Mouse (Mus musculus) kidney, embryonic 15.5 days (tissue): ENCODE measurements around the gene Slc12a3. TPM values are rescaled to one million over a fixed set of nuclear protein-coding genes. Genes with fewer than 3 reads are reported as not detected.

ENCODE experiments used
- ATAC-seq: fragments of 200-750 bp; cut with Nextera tagmentation; replicated peaks from 2 replicates; pipeline ENCODE4 v1.8.0; 2017; ENCODE audit warnings: moderate TSS enrichment; ENCODE audit not compliant: low FRiP score
- H3K27ac ChIP-seq: fragments of 300-500 bp; sonication (generic); 2 replicates; pipeline ENCODE4 v1.5.1; 2015; ENCODE audit warnings: mild to moderate bottlenecking, inconsistent platforms
- H3K27me3 ChIP-seq: fragments of 300-500 bp; sonication (generic); 2 replicates; pipeline ENCODE4 v1.6.1; 2015; ENCODE audit warnings: inconsistent platforms
- H3K36me3 ChIP-seq: fragments of 300-500 bp; sonication (generic); 2 replicates; pipeline ENCODE4 v1.6.1; 2015; ENCODE audit warnings: inconsistent platforms
- H3K4me1 ChIP-seq: fragments of 300-500 bp; sonication (generic); 2 replicates; pipeline ENCODE4 v1.6.1; 2015; ENCODE audit warnings: inconsistent platforms
- H3K4me2 ChIP-seq: fragments of 300-500 bp; sonication (generic); 2 replicates; pipeline ENCODE4 v1.6.1; 2015; ENCODE audit warnings: moderate library complexity, mild to moderate bottlenecking, inconsistent platforms
- H3K4me3 ChIP-seq: fragments of 300-500 bp; sonication (generic); replicated peaks from 2 replicates; pipeline ENCODE4 v1.5.1; 2015; ENCODE audit warnings: mild to moderate bottlenecking, inconsistent platforms
- H3K9ac ChIP-seq: fragments of 300-500 bp; sonication (generic); 2 replicates; pipeline ENCODE4 v1.6.1; 2015; ENCODE audit warnings: mild to moderate bottlenecking, inconsistent platforms
- H3K9me3 ChIP-seq: fragments of 300-500 bp; sonication (generic); replicated peaks from 2 replicates; pipeline ENCODE4 v1.6.1; 2016; ENCODE audit warnings: inconsistent platforms
- WGBS: fragments of 180-500 bp; shearing (Covaris S2); methylation state at CpG from one replicate; pipeline ENCODE4 v1.1.7; 2015; ENCODE audit warnings: mixed read lengths; 5-methylcytosine and 5-hydroxymethylcytosine counted together
- polyA plus RNA-seq: library from polyadenylated mRNA; unstranded; fragments of >200 nt; fragmentation: Nextera tagmentation; extraction: Ambion mirVana; gene quantifications from 2 replicates; pipeline ENCODE4 v1.2.1, GENCODE M21; 2015

Gene Slc12a3
- polyA plus RNA-seq, 1 experiment from 2014 or later = 6.4 TPM

GRCm38 (mm10) chr8:94377714-94378205 lies 48.8 kb downstream of the Slc12a3 start:
- H3K4me3 ChIP-seq = no peak overlapping the region

DNA sequence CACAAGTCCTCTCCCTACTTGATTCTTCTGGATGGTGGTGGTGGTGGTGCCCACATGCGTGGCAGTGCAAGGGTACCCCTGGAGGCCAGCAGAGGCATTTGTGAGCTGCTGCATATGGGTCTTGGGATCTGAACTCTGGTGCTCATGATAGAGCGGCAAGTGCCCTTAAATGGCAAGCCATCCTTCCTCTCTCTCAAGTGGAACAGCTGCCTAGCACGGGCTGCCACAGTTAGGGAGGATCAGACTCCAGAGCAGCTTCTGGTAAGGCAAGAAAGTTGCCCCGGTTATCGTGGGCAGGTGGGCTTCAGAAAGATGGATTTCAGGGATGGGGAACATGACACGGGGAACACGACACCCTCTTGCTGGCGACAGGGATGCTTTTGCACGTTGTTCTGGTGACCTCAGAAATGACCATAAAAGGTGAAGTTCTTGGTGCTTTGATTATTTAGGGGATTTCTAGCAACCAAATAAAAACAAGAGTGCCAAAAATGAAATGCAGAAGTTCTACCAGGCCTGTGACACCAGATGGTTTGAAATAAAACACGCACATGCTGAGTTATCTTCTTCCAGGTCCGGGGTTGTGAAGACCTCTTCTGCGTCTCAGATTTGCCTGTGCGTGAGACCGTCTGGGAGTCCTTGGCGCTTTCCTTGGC lies 49.9 kb downstream of the Slc12a3 start:
- Histone ChIP-seq H3K36me3 (no peaks in the 10 kb centered on the region), H3K9ac (no peak overlapping the region), H3K4me2 (no peak overlapping the region), H3K27me3 (peaks cover 3% of the 10 kb centered on the region; the same call in 1 of the 2 replicates), H3K27ac (no peak overlapping the region), H3K4me1 (peaks cover 9% of the 10 kb centered on the region), H3K9me3 (no peaks in the 10 kb centered on the region), H3K4me3 (no peak overlapping the region)
- ATAC-seq = no peak
- WGBS = 69% methylated on average over 15 of the region's 15 CpGs

More at GRCm38 (mm10) chr8:94377714-94378205, 48.8 kb downstream of the Slc12a3 start:
- ATAC-seq = peak; percentile 93
- Histone ChIP-seq H3K4me2 (no peak overlapping the region), H3K36me3 (no peaks in the 10 kb centered on the region), H3K9ac (no peak overlapping the region), H3K27me3 (peaks cover 3% of the 10 kb centered on the region; the same call in 1 of the 2 replicates), H3K9me3 (no peaks in the 10 kb centered on the region), H3K27ac (peak overlapping the region; percentile 58), H3K4me1 (peaks cover 9% of the 10 kb centered on the region)
- WGBS = 30% methylated on average over 11 of the region's 11 CpGs

DNA sequence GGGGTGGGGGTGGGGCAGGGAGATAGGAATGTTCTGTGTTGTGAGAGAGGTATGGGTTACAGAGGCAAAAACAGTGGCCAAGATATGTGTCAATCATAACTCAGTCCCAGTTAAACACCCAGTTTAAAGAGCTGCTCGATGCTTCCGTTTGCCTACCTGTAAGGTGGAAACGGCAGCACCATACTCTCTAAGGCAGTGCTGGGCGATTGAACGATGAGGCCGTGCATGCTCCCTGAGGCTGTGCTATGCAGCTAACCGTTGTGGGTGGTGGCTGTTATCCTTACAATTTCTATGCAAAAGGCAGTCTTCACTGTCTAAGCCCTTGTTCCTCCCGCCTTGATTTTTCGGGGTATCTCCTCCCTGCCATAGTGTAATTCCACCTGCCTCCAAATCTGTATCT lies 50.7 kb downstream of the Slc12a3 start:
- WGBS = 89% methylated on average over 9 of the region's 9 CpGs
- Histone ChIP-seq H3K36me3 (no peaks in the 10 kb centered on the region), H3K4me3 (no peak overlapping the region), H3K9me3 (no peaks in the 10 kb centered on the region), H3K27ac (no peak overlapping the region), H3K9ac (no peak overlapping the region), H3K27me3 (peaks cover 3% of the 10 kb centered on the region; the same call in 1 of the 2 replicates), H3K4me2 (no peak overlapping the region), H3K4me1 (peaks cover 9% of the 10 kb centered on the region)
- no peak for ATAC-seq

DNA sequence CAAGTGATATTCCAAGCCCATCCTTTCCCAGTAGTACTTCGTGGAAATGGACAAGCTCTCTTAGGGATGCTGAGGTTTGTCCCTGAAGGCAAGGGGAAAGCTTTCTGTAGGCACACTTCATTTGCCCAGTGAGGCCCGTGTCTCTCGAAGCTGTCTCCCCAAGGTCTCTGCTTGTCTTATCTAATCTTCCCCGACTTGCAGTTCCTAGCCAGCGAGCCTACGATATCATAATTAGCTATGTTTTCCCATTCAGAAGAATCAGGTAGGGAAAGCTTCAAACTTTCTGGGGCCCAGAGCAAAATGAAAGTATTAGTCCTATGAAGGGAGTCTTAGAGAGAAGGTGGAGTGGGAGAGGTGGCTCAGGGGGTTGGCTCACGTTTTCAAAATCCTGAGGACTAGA lies 55.2 kb downstream of the Slc12a3 start:
- Histone ChIP-seq H3K9ac (no peak overlapping the region), H3K36me3 (no peaks in the 10 kb centered on the region), H3K27ac (no peak overlapping the region), H3K4me2 (no peak overlapping the region), H3K4me1 (peaks cover 20% of the 10 kb centered on the region), H3K9me3 (no peaks in the 10 kb centered on the region), H3K4me3 (no peak overlapping the region), H3K27me3 (peaks cover 3% of the 10 kb centered on the region; the same call in 1 of the 2 replicates)
- ATAC-seq = no peak
- WGBS = 87% methylated on average over 7 of the region's 7 CpGs

DNA sequence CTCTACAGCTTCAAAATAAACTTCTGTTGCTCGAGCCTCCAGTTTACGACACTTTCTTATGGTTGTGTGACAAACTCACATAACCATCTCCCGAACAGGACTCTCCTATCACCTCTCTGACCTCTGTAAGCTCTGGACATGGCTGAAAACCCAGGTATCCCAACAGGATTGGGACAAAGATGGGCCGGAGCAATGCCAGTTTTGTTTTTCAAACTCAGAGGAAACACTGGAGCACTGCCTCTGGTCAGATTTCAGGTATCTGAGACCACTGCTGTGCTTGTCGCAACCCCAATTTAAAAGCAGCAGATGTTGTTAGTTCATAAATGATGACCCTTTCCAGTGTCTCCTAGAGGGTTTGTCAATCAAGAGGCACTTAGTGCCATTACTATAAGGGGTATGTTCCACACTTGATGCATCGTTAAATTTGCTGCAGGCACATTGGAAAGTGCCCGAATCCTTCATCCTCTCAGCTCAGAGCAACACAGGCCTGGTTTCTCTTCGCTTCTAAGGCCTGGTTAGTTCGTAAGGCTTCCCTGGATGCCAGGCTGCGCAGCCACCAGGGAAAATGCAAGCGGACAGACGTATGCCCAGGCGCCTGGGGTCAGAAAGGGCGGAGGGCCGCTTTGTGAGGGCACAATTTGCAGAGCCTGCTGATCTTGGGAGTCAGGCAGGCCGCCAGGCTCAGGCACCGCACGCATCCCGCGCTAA lies 56.7 kb downstream of the Slc12a3 start:
- Histone ChIP-seq H3K4me2 (peak overlapping the region; percentile 88), H3K4me1 (peaks cover 20% of the 10 kb centered on the region), H3K27ac (peak overlapping the region; percentile 90), H3K9ac (peak overlapping the region; percentile 88), H3K27me3 (peaks cover 3% of the 10 kb centered on the region; the same call in 1 of the 2 replicates), H3K9me3 (no peaks in the 10 kb centered on the region), H3K36me3 (peaks cover 14% of the 10 kb centered on the region), H3K4me3 (peak overlapping the region; percentile 93)
- ATAC-seq = peak; percentile 5; the same call in 1 of the 2 replicates
- 19% methylated on average over 20 of the region's 20 CpGs for WGBS

DNA sequence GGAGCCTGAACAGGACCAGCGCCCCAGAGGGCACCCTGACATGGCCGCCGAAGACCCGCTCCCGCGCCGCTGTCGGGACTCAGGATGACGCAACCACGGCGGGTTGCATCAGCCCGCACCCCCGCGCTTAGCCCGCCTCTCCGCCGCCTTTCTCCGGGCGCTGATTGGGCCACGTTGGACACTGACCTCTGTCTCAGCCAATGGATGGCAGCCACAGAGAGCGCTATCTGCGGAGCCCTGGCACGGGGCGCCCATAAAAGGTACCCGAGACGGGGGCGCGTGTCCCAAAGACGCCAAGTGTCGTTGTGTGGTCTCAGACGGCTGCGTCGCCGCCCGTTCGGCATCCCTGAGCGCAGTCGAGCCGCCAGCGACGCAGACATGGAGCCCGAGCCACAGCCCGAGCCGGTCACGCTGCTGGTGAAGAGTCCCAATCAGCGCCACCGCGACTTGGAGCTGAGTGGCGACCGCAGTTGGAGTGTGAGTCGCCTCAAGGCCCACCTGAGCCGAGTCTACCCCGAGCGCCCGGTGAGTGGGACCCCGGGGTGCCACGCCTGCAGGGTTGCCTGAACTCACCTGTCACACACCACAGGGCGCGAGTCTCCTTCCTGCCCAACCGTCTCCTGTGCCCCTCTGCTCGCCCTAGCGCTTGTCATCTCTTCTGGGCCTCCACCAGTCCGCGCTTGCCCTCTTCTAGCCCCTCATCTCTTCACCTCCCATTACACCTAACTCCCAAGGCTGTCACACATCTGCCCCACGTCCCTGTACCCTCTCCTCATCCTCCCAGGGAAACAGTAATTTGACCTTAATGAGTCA lies 57.4 kb downstream of the Slc12a3 start, which contains the start of gene Herpud1:
Gene Herpud1 (plus strand): TSS at position 225 of the 813 bp plus-strand sequence.
- H3K9me3 ChIP-seq = no peaks in the 10 kb centered on the region
- ATAC-seq = peak; percentile 99
- WGBS = 0% methylated on average over 65 of the region's 65 CpGs

DNA sequence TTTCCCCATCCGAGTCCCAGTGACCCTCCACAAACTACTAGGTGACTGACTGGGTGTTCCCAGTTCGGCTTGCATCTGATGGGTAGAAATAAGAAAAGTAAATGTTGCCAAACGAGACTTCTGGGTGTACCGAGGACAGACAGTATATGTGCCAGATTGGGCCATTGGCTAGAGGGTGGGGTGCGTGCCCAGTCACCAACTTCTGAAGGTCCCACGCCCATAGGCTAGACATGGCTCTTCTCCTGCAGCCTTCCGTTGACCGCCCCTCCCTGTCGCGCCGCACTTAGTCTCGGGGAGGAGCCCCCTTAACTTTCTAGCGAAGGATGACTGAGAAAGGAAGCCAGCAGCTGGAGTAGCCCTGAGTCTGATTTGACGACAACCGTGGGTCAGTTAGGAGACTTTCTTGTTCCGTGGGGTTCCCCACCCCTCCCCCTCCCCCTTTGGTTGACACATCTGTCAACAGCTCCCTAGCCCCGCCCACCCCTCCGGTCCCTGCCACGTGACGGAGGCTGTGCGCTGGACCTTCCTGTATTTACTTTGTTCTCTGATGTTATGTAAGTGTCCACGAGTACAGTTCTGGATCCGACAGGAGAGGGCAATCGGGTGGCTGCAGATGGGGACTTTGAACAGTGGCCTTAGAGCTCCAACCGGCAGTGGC lies 58.2 kb downstream of the Slc12a3 start:
- Histone ChIP-seq H3K36me3 (peaks cover 29% of the 10 kb centered on the region), H3K9me3 (no peaks in the 10 kb centered on the region), H3K27me3 (no peaks in the 10 kb centered on the region; the same call in 1 of the 2 replicates), H3K27ac (peak overlapping the region; percentile 90), H3K4me3 (peak overlapping the region; percentile 93), H3K4me2 (peak overlapping the region; percentile 88), H3K4me1 (peaks cover 20% of the 10 kb centered on the region), H3K9ac (peak overlapping the region; percentile 88)
- ATAC-seq = peak; percentile 57
- WGBS = under 1% methylated on average over 25 of the region's 25 CpGs

More for the DNA sequence above, 57.4 kb downstream of the Slc12a3 start, which contains the start of gene Herpud1:
- peak within 1 kb of the TSS; percentile 93 for H3K4me3 ChIP-seq
- peaks cover 3% of the 10 kb centered on the region; the same call in 1 of the 2 replicates for H3K27me3 ChIP-seq
- H3K36me3 ChIP-seq = peaks cover 22% of the 10 kb centered on the region
- peak within 1 kb of the TSS; percentile 90 for H3K27ac ChIP-seq
- peak within 1 kb of the TSS; percentile 88 for H3K4me2 ChIP-seq
- peaks cover 20% of the 10 kb centered on the region for H3K4me1 ChIP-seq
- peak within 1 kb of the TSS; percentile 88 for H3K9ac ChIP-seq

GRCm38 (mm10) chr8:94387785-94388184 lies 58.8 kb downstream of the Slc12a3 start:
- peak overlapping the region; percentile 88 for H3K9ac ChIP-seq
- no peak for ATAC-seq
- 0 out of 2 replicates have a peak overlapping the region, but pooled peaks have one; percentile 90 for H3K27ac ChIP-seq
- peak overlapping the region; percentile 93 for H3K4me3 ChIP-seq
- H3K36me3 ChIP-seq = peaks cover 36% of the 10 kb centered on the region
- whole genome bisulfite sequencing = 30% methylated on average over 6 of the region's 6 CpGs
- H3K4me1 ChIP-seq = peaks cover 20% of the 10 kb centered on the region
- H3K4me2 ChIP-seq = peak overlapping the region; percentile 88
- no peaks in the 10 kb centered on the region for H3K9me3 ChIP-seq
- no peaks in the 10 kb centered on the region for H3K27me3 ChIP-seq

DNA sequence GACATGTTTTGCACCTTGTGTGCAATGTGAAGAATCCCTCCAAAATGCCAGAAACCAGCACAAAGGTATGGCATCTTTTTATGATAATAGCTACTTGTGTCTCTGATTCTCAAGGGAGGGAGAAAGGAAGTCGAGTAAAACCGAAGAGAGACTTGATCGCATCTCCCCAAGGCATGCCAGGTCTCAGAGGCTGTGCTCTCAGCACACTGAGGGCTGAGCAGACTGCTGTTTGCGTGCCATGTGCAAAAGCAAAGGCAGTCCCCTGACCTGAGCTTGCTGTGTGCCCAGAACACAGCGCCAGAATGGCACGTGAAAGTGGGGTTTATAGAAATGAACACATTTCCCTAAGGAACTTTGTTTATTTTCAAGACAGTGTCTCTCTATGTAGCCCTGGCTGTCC lies 60.5 kb downstream of the Slc12a3 start:
- 85% methylated on average over 6 of the region's 6 CpGs for WGBS
- peaks cover 20% of the 10 kb centered on the region for H3K4me1 ChIP-seq
- no peaks in the 10 kb centered on the region for H3K27me3 ChIP-seq
- no peak overlapping the region for H3K4me3 ChIP-seq
- H3K36me3 ChIP-seq = peaks cover 51% of the 10 kb centered on the region
- H3K9ac ChIP-seq = no peak overlapping the region
- H3K4me2 ChIP-seq = no peak overlapping the region
- H3K27ac ChIP-seq = no peak overlapping the region
- no peaks in the 10 kb centered on the region for H3K9me3 ChIP-seq
- no peak for ATAC-seq

DNA sequence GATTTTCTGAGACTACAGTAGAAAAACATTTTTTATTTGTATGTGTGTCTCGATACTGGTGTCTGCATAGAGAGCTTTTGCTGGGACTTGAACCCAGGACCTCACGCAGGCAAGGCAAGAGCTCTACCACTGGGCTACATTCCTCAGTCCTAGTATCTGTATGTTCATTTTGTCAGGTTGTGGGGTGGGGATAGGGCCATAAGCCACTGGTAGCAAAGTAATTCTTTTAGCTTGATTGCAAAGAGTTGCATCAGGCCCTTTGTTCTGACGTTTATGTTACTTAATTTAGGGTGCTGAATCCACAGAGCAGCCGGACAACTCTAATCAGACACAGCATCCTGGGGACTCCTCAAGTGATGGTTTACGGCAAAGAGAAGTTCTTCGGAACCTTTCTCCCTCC lies 61.4 kb downstream of the Slc12a3 start:
- Histone ChIP-seq H3K36me3 (peaks cover 60% of the 10 kb centered on the region), H3K4me3 (no peak overlapping the region), H3K4me2 (no peak overlapping the region), H3K9ac (no peak overlapping the region), H3K27me3 (no peaks in the 10 kb centered on the region), H3K9me3 (no peaks in the 10 kb centered on the region), H3K4me1 (peaks cover 16% of the 10 kb centered on the region), H3K27ac (no peak overlapping the region)
- 92% methylated on average over 6 of the region's 6 CpGs for WGBS
- no peak for ATAC-seq

DNA sequence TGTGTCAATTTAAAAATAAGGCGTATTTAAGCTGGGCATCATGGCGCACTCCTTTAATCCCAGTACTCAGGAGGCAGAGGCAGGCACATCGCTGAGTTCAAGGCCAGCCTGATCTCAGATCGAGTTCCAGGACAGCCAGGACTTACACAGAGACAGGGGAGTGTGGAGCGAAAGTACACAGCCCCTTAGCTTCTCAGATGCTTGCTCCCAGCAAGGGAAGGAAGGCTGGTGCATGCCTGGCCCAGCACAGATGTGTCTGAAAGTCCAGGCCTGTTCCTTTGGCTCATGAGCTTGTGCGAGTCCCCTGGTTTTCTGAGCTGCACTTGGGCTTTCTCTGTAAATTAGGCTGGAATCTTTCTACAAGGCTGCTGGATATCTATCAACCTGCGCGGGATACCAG lies 61.9 kb downstream of the Slc12a3 start:
- Histone ChIP-seq H3K27me3 (no peaks in the 10 kb centered on the region), H3K4me1 (peaks cover 11% of the 10 kb centered on the region), H3K9ac (no peak overlapping the region), H3K4me3 (no peak overlapping the region), H3K36me3 (peaks cover 65% of the 10 kb centered on the region), H3K4me2 (no peak overlapping the region), H3K9me3 (no peaks in the 10 kb centered on the region), H3K27ac (no peak overlapping the region)
- 93% methylated on average over 8 of the region's 8 CpGs for WGBS
- no peak for ATAC-seq
